Mouse (Mus musculus) heart, embryonic 14.5 days (tissue): Measurements from ENCODE around the gene B4galnt1. TPM values are rescaled to one million over a fixed set of nuclear protein-coding genes. Genes with fewer than 3 reads are reported as not detected.

Experiments
- ATAC-seq: fragments of 200-750 bp; cut with Nextera tagmentation; 2 replicates; pipeline ENCODE4 v1.8.0; 2017; ENCODE audit warnings: low read depth, moderate TSS enrichment; ENCODE audit not compliant: insufficient number of reproducible peaks, insufficient read depth, low FRiP score
- H3K27ac ChIP-seq, 2 experiments: fragments of 200-500 bp in 1 of 2; fragments of 300-500 bp in 1 of 2; sonication (generic) in 1 of 2; replicated peaks in 1 of 2; 2 replicates each; pipeline ENCODE4 v1.5.1; 2012 to 2014; ENCODE audit warnings: low read depth in 2 of 2, low read length in 2 of 2, control low read depth in 1 of 2, mild to moderate bottlenecking in 1 of 2, mixed read lengths in 1 of 2; ENCODE audit not compliant: control insufficient read depth in 1 of 2, insufficient read depth in 1 of 2
- H3K27me3 ChIP-seq: fragments of 300-500 bp; sonication (generic); 2 replicates; pipeline ENCODE4 v1.6.1; 2014; ENCODE audit warnings: mild to moderate bottlenecking, low read length, control low read depth; ENCODE audit not compliant: control insufficient read depth, insufficient read depth
- H3K36me3 ChIP-seq: fragments of 300-500 bp; sonication (generic); 2 replicates; pipeline ENCODE4 v1.6.1; 2014; ENCODE audit warnings: mild to moderate bottlenecking, control low read depth, low read length, mixed read lengths; ENCODE audit not compliant: control insufficient read depth, insufficient read depth
- H3K4me1 ChIP-seq, 2 experiments: fragments of 200-500 bp in 1 of 2; fragments of 300-500 bp in 1 of 2; sonication (generic) in 1 of 2; 2 replicates each; pipeline ENCODE4 v1.6.1; 2012 to 2014; ENCODE audit warnings: low read length in 2 of 2, control low read depth in 1 of 2, mixed read lengths in 1 of 2; ENCODE audit not compliant: control insufficient read depth in 2 of 2, insufficient read depth in 2 of 2
- H3K4me2 ChIP-seq: fragments of 300-500 bp; sonication (generic); 2 replicates; pipeline ENCODE4 v1.6.1; 2014; ENCODE audit warnings: mild to moderate bottlenecking, low read length
- H3K4me3 ChIP-seq, 2 experiments: fragments of 200-500 bp in 1 of 2; fragments of 300-500 bp in 1 of 2; sonication (generic) in 1 of 2; 2 replicates each; pipeline ENCODE4 v1.5.1; 2012 to 2014; ENCODE audit warnings: low read length in 2 of 2, mild to moderate bottlenecking in 2 of 2, control low read depth in 1 of 2, low read depth in 1 of 2, moderate library complexity in 1 of 2; ENCODE audit not compliant: control insufficient read depth in 1 of 2, insufficient read depth in 1 of 2
- H3K9ac ChIP-seq: fragments of 300-500 bp; sonication (generic); 2 replicates; pipeline ENCODE4 v1.6.1; 2014; ENCODE audit warnings: mild to moderate bottlenecking, low read length
- H3K9me3 ChIP-seq: fragments of 300-500 bp; sonication (generic); 2 replicates; pipeline ENCODE4 v1.6.1; 2016; ENCODE audit warnings: low read length, control low read depth; ENCODE audit not compliant: control insufficient read depth
- WGBS: fragments of 180-500 bp; shearing (Covaris S2); extraction: QIAGEN DNeasy Blood & Tissue Kit; methylation state at CpG from one replicate; pipeline ENCODE4 v1.1.7; 2014; 5-methylcytosine and 5-hydroxymethylcytosine counted together
- polyA plus RNA-seq: library from polyadenylated mRNA; unstranded; fragments of >200 nt; fragmentation: Nextera tagmentation; extraction: Ambion mirVana; gene quantifications from 2 replicates; pipeline ENCODE4 v1.2.1, GENCODE M21; 2014

Gene B4galnt1
- polyA plus RNA-seq, 1 experiment from 2014 or later: 1.5 TPM

GRCm38 (mm10) chr10:127171631-127172200 lies 6.7 kb downstream of the B4galnt1 start:
- 74% methylated on average over 15 of the region's 15 CpGs for WGBS
- Histone ChIP-seq H3K27ac (no peak overlapping the region), H3K36me3 (no peaks in the 10 kb centered on the region), H3K9ac (no peak overlapping the region), H3K27me3 (peaks cover 75% of the 10 kb centered on the region), H3K9me3 (no peaks in the 10 kb centered on the region), H3K4me3 (no peak overlapping the region), H3K4me2 (no peak overlapping the region), H3K4me1 (peaks cover 5 to 20% of the 10 kb centered on the region in 2 experiments)
- ATAC-seq: no peak

DNA sequence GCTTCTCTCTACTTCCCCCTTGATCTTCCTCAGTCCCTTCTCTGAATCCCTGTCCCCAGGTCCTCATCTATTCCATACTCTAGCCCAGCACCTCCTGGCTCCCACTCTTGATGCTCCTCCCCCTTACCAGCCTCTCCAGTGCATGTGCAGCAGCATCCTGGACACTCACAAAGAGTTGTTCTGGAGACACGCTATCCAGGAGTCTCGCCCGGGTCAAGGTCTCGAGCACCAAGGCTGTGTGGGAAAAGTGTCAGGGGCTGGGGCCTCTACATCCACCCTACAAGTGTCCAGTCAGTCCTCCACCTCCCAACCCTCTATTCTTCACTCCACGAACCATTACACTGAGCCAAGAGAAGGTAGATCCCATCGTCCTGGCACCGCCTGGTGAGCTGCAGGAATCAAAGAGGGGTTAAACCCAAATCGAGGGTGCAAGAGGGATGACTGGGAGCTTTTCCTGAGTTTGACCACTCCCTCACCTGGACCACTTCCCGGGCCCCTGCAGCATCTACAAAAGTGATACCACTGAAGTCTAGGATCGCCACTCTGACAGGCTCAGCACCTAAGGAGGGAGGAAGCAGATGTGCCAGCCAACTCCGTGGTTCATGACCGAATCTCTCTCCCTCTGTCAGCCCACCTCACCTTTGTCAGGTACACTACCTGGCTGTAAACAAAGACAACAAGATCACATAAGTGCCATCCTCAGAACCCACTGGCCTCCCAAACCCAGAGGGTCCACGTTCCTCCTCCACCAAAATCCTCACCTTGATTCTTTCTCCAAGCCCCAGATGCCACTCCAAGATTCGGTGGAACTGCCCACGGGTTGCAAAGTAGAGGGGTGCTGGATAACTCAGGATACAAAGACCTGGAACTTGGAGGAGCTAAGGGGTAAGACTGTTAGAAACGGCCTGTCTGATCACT lies 8.4 kb downstream of the B4galnt1 start:
- no peak overlapping the region for H3K27ac ChIP-seq
- no peaks in the 10 kb centered on the region for H3K9me3 ChIP-seq
- H3K9ac ChIP-seq: no peak overlapping the region
- peaks cover 76% of the 10 kb centered on the region for H3K27me3 ChIP-seq
- H3K36me3 ChIP-seq: no peaks in the 10 kb centered on the region
- no peak overlapping the region for H3K4me2 ChIP-seq
- H3K4me1 ChIP-seq: peaks cover 9 to 19% of the 10 kb centered on the region in 2 experiments
- no peak overlapping the region for H3K4me3 ChIP-seq
- no peak for ATAC-seq
- WGBS: 73% methylated on average over 16 of the region's 16 CpGs

DNA sequence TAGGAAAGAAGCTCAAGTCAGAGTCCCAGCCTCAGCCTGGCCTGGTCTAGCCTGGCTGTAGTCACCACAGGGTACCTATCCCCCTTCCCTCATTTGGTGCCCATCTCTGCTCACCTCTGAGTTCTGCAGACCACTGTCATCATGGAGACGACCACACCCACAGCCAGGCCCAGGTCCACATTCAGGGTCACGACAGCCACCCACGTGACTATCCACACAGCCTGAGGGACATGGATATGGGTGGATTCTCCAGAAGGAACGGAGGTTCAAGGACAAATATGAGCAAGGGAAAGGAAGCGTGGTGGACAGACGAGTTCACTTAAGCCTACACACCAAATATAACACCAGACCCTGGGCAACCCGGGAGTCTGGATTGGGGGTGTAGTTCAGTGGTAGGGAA lies 9.1 kb downstream of the B4galnt1 start:
- H3K4me1 ChIP-seq: peaks cover 13 to 19% of the 10 kb centered on the region in 2 experiments
- ATAC-seq: no peak
- peaks cover 76% of the 10 kb centered on the region for H3K27me3 ChIP-seq
- H3K9me3 ChIP-seq: no peaks in the 10 kb centered on the region
- no peak overlapping the region for H3K4me2 ChIP-seq
- no peak overlapping the region for H3K4me3 ChIP-seq
- no peak overlapping the region for H3K27ac ChIP-seq
- H3K36me3 ChIP-seq: no peaks in the 10 kb centered on the region
- no peak overlapping the region for H3K9ac ChIP-seq
- 73% methylated on average over 7 of the region's 7 CpGs for WGBS

DNA sequence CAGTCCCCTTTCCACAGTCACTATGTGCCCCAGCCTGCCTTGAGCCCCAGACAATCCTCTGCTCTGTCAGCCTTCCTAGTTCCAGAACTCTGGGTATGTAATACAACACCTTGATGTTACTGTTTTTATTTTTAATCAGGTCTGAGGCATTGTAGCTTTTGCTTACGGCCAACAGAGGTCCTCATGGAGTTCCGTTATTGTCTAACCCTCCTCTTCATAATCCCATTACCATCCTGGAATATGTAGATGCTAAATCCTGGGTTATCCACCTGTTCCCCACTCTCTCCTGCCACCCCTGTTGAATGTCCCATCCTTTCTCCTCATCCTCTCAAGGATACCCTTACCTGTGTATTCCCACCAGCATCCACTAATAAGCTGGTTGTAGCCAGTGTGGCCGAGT lies 11.2 kb downstream of the B4galnt1 start:
- Histone ChIP-seq H3K4me2 (no peak overlapping the region), H3K4me3 (no peak overlapping the region), H3K9ac (no peak overlapping the region), H3K36me3 (no peaks in the 10 kb centered on the region), H3K27me3 (peaks cover 77% of the 10 kb centered on the region), H3K27ac (no peak overlapping the region), H3K9me3 (no peaks in the 10 kb centered on the region), H3K4me1 (peaks cover 7 to 9% of the 10 kb centered on the region in 2 experiments; a peak in 3 of 4 replicates)
- no peak for ATAC-seq
- 36% methylated on average over 3 of the region's 3 CpGs for WGBS

DNA sequence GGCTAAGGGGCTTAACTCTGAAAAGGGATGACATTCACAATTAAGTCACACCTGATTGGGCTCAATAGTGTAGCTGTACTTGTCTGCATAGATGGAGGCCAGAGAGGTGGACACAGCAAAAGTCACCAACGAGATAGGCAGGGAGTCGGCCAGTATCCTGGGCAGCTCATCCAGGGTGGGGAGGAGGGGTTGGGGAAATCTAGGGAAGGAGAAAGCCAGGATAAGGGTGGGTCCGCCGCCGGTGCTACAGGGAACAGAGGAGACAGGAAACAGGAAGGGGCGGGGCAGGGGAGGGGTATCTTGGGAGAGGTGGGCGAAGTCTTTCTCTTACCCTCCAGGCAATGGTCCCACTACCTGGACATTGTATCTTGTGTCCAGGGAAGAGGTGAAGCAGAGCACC lies 11.7 kb downstream of the B4galnt1 start:
- no peak overlapping the region for H3K4me3 ChIP-seq
- H3K4me2 ChIP-seq: no peak overlapping the region

GRCm38 (mm10) chr10:127177235-127177634 lies 12.2 kb downstream of the B4galnt1 start:
- WGBS: 23% methylated on average over 9 of the region's 9 CpGs
- Histone ChIP-seq H3K4me3 (peak overlapping the region in 1 of 2 experiments; percentile 32; a peak in 1 of 4 replicates), H3K27me3 (peaks cover 77% of the 10 kb centered on the region), H3K4me1 (peaks cover 6 to 9% of the 10 kb centered on the region in 2 experiments; a peak in 3 of 4 replicates), H3K9me3 (no peaks in the 10 kb centered on the region), H3K36me3 (no peaks in the 10 kb centered on the region), H3K27ac (no peak overlapping the region), H3K9ac (no peak overlapping the region), H3K4me2 (peak overlapping the region; percentile 63; the same call in 1 of the 2 replicates)
- no peak for ATAC-seq

More for the DNA sequence above, 11.7 kb downstream of the B4galnt1 start:
- Histone ChIP-seq H3K4me1 (peaks cover 6 to 9% of the 10 kb centered on the region in 2 experiments; a peak in 3 of 4 replicates), H3K36me3 (no peaks in the 10 kb centered on the region), H3K9me3 (no peaks in the 10 kb centered on the region), H3K27me3 (peaks cover 77% of the 10 kb centered on the region), H3K27ac (no peak overlapping the region), H3K9ac (no peak overlapping the region)
- WGBS: 9% methylated on average over 7 of the region's 7 CpGs
- no peak for ATAC-seq

DNA sequence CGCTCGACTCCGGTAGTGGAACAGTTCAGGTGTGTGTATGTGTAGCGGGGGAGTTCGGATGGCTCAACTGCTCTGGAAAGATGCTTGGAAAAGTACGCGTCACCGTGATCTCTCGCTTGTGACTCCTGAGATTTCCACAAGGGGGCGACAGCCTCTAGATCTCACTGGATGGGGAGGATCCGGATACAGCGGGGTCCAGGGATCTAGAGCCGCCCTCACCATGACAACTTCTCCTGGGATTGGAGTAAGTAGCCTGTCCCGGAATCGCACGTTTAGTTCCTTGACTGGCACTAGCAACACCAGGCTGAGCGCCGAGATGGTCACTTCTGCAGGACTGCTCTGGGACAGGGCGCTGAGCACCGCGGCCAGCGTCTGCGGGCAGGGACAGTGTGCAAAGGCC lies 12.7 kb downstream of the B4galnt1 start:
- Histone ChIP-seq H3K4me1 (peaks cover 6 to 9% of the 10 kb centered on the region in 2 experiments; a peak in 3 of 4 replicates), H3K9ac (no peak overlapping the region), H3K4me3 (peak overlapping the region; percentile 21 to 32)

More for the DNA sequence above, 12.7 kb downstream of the B4galnt1 start:
- Histone ChIP-seq H3K9me3 (no peaks in the 10 kb centered on the region), H3K36me3 (no peaks in the 10 kb centered on the region), H3K4me2 (peak overlapping the region; percentile 63), H3K27me3 (peaks cover 79% of the 10 kb centered on the region), H3K27ac (no peak overlapping the region)
- WGBS: under 1% methylated on average over 23 of the region's 23 CpGs
- ATAC-seq: peak; percentile 18; the same call in 1 of the 2 replicates
